Mouse (Mus musculus) ovary, adult 18-20 months (tissue): Measurements from ENCODE around the gene Zfp366.

Experiments used
- DNase-seq: peaks from one replicate; pipeline ENCODE4 v3.0.0; 2022; ENCODE audit warnings: low spot score, mixed read lengths

The Zfp366 gene

DNA sequence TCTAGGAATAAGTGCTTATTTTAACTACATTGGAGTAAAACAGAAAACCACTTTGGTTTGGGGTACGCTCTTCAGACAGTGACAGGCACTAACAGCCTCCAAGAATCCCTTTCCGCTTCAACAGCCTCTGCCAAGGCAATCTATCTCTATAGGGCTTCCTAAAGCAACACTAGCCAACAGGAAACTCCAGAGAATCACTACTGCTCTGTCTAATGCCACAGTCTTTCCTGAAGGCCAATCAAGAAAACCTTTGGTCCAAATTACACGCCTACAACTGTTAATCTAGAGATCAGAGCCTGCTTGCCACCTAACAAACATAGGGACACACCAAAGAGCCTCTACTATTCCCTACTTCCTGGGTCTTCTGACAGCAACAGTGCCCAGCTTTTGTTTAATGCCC is 42.2 kb downstream of the Zfp366 start:
- DNase-seq: no peak

GRCm38 (mm10) chr13:99227456-99228250 is 43.0 kb downstream of the Zfp366 start:
- DNase-seq: no peak

DNA sequence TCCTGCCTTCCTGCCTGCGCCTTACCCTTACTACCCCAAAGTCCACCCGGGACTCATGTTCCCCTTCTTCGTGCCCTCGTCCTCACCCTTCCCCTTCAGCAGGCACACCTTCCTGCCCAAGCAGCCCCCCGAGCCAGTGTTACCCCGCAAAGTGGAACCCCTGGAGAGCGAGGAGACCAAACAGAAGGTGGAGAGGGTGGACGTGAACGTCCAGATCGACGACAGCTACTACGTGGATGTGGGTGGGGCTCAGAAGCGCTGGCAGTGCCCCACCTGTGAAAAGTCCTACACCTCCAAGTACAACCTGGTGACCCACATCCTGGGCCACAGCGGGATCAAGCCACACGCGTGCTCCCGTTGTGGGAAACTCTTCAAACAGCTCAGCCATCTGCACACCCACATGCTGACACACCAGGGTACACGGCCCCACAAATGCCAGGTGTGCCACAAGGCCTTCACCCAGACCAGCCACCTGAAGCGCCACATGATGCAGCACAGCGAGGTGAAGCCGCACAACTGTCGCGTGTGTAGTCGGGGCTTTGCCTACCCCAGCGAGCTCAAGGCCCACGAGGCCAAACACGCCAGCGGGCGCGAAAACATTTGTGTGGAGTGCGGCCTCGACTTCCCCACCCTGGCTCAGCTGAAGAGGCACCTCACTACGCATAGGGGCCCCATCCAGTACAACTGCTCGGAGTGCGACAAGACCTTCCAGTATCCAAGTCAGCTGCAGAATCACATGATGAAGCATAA is 44.4 kb downstream of the Zfp366 start:
- no peak for DNase-seq

DNA sequence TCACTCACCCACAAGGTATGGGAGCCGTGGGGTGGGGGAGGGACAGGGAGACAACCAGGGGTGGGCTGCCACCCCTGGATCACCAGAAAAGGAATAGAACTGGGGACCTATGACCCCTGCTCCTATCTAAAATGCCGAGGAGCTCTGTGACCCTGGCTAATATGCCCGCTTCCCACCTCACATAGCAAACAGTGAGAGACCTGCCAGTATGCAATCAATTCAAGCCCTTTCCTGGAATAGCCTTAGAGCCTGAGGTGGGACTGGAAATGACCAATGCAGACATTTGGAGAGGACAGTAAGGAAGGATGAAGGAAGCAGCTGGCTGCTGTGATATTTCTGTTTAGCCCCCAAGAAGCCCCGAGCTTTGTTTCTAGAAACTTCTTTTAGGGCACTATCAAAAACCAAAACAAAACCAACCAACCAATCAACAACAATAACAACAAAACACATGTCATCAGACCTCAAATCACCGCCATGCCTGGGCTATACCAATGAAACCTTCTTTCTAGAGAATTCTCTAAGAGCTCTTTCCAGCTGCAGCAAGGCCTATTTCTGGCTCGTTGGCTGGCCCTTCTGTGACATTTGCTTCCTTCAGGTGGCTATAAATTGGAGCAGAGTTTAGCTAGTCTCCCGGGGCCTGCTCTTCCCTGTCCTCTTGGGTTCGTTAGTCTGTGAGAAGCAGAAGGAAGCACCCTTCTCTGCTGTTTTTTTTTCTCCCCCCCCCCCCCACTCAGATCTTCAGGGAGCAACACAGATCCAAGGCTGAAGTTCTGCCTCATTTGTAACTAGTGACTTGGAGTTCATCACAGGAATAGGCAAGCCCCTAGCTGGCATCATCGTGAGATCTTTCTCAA is 45.2 kb downstream of the Zfp366 start:
- DNase-seq: no peak

GRCm38 (mm10) chr13:99230495-99230868 is 45.9 kb downstream of the Zfp366 start:
- no peak for DNase-seq

DNA sequence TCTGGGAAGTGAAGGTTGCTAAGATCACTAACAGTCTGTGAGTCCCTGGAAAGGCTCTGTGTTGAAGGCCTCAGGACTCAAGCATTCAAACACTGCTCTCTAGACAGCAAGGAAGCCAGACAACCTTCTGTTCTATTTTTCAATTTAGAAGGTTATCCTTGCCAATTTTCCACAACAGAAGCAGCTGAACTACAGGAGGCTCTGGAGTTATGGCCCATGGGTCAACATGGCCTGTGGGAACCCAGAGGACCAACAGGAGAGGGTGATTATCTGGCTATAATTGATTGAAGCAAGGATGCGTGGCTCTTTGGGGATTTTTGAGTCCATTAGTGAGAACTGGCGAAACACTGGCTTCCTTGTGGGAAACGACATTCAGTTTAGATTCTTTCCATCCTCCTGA is 48.7 kb downstream of the Zfp366 start:
- no peak for DNase-seq

GRCm38 (mm10) chr13:99233956-99234355 is 49.3 kb downstream of the Zfp366 start:
- no peak for DNase-seq

- no peak for DNase-seq
These were observed 51.0 kb downstream of the Zfp366 start for GRCm38 (mm10) chr13:99235428-99236210.

DNA sequence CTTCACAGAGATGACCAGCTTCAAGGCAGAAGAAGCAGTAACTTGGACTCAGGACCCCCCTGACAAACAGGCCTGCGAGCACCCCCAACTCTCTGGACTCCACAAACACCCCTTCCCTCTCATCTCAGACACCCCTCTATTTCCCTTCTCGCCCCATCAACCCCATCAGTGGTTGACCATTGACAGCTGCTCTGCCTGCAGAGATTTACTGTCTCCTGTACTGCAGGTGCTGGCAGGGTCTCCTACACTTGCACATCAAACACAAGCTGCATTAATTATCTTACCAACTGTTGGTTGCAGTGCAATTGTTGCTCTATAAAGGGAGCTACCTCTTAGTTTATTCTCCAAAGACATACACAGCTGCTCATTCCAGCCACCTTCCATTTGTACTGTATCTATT is 51.6 kb downstream of the Zfp366 start:
- no peak for DNase-seq

GRCm38 (mm10) chr13:99237122-99237521 is 52.5 kb downstream of the Zfp366 start:
- no peak for DNase-seq

DNA sequence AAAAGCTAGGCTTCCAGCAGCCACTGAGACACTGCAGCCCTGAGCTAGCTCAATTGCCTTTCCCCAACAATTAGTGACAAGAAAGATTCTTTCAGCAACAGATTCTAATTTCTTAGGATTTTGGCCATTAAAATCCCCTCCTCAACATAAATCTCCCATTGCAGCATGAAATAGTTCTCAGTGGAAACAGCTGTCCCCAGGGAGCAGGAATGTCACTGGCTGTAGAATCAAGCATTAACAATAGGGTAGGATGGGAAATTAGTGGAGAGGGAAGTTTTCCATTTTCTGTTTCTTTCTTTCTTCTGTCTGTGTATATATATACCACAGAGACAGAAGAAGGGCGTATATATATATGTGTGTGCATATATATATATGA is 53.2 kb downstream of the Zfp366 start:
- DNase-seq: no peak

DNA sequence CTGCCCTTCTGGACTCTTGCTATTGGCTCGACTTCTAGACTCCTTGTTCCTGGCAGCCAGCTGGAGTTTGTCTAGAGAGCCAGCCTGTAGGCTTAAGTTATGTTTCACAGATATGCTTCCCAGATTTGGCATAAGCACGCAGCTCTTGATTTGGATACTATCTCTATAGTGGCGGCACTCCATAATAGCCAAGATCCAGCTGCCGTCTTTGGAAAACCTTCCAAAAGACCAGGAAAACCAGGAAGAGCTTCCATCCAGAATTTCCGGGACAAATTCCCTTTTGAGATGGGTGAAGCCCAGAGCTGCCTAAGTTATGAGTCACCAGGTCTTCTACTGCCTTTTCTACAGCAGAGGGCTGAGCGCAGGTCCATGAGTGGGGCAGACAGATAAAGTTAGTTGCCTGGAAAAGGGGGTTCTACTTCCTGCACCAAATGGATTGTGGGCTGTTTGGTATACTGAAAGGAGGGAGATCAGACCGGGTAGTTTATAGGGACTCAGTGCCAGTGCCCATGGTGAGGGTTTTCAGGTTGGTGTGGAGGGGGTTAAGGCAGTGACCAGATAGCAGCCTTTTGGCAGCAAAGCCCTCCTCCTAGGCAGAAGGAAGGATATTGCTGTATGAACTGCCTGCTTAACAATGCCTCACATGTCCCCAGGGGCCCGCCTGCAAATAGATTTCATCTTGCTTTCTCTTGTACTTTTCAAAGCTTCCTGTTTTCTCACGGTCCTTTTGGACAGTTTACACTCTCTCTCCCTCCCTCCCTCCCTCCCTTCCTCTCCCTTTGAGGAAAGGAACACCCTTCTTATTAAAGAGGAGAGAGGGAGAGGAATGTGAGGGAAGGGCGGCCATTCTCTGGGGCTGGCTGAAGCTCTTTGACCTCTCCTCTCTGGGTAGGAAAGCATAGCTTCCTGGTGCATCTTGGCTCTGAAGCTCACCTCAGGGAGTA is 53.9 kb downstream of the Zfp366 start:
- no peak for DNase-seq

DNA sequence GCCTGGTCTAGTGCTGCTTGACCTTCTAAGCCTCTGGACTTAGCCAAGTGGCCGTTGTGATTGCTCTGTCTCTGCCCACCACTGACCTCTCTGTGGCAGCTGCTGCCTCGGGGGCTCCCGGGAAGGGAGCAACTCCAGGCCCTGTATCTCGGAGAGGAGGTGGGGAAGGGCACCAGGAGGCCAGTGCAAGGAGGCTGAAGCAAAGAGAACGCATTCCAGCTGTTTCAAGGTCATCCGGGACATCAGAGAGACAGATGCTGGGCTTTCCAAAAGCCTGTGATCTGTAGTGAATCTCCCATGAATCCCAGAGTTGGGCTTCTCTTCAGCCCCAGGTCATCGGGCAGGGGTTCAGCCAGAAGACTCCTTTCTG is 54.5 kb downstream of the Zfp366 start:
- no peak for DNase-seq

- no peak for DNase-seq
These were observed 55.1 kb downstream of the Zfp366 start for GRCm38 (mm10) chr13:99239741-99240140.

DNA sequence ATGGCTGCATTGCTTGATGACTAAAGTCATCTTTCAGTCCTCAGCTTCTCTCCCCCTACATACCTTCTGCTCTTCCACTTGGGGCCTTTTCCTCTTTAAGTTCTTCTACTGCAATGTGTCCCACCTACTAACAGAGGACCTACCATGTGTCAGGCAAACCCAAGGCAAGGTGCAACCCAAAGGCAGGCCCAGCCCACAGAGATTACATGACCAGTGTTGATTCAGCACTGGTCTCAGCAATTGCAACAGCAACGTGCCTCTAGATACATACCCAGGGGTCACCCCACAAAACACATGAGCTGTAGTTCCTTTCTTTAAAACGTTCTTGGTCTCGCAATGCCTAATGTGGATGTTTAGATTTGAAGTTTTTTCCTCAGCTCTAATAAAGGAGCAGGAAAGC is 57.4 kb downstream of the Zfp366 start:
- no peak for DNase-seq

DNA sequence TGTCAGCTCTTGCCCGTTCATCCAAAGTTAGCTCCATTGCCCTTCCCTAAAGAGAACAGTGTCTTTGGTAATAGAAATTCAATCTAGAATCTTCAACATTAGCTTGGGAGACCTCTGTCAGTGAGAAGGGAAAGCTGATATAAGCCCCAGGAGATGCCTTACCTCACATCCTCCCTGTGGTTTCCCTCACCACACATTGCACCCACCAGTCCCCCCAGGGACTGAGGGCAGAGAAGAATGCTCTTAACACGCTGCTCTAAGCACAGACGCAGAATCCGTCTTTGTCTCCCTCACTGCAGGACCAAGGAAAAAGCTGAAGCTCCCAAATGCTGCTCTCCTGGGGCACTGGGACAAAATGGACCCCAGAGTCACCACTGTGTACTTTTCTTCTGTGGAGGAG is 58.3 kb downstream of the Zfp366 start:
- DNase-seq: no peak

DNA sequence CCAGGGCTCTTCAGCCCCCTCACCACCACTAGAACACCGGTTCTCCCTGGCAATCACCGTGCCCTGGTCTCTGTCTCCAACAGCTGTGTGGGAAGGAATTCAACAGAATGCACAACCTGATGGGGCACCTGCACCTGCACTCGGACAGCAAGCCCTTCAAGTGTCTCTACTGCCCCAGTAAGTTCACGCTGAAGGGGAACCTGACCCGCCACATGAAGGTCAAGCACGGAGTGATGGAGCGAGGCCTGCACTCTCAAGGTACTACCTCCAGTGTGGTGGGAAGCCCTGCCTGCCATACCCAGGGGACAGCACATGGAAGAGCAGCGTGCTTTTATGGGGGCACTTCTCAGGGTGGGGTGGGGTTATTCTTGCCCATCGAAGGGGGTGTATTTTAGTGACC is 59.2 kb downstream of the Zfp366 start:
- DNase-seq: no peak

- DNase-seq: no peak
These were observed 59.8 kb downstream of the Zfp366 start for GRCm38 (mm10) chr13:99244471-99244870.

- DNase-seq: no peak
These were observed 60.3 kb downstream of the Zfp366 start for GRCm38 (mm10) chr13:99244896-99245295.

GRCm38 (mm10) chr13:99245916-99246460 is 61.4 kb downstream of the Zfp366 start:
- no peak for DNase-seq

- no peak for DNase-seq
These were observed 66.2 kb downstream of the Zfp366 start for GRCm38 (mm10) chr13:99250806-99251205.
